Mouse (Mus musculus): ENCODE data around the gene Dnajc13. TPM values are rescaled to one million over a fixed set of nuclear protein-coding genes. Genes with fewer than 3 reads are reported as not detected.

Gene Dnajc13
- polyA plus RNA-seq, 1 experiment from 2014 or later: 31.0 TPM

GRCm38 (mm10) chr9:104264567-104264966 lies 1.8 kb upstream of the Dnajc13 start:
- Histone ChIP-seq H3K27ac (ENCODE audit: low read depth, low read length) (no peak overlapping the region), H3K27me3 (ENCODE audit: control insufficient read depth, insufficient read depth, low read length) (no peaks in the 10 kb centered on the region), H3K4me2 (replicated peaks; ENCODE audit: low read depth, low read length) (no peak overlapping the region), H3K9ac (ENCODE audit: low read depth, low read length) (no peak overlapping the region), H3K4me1 (ENCODE audit: control insufficient read depth, insufficient read depth, low read length) (peaks cover 13% of the 10 kb centered on the region), H3K4me3 (ENCODE audit: low read length) (no peak overlapping the region), H3K36me3 (ENCODE audit: control insufficient read depth, insufficient read depth, low read length) (no peaks in the 10 kb centered on the region), H3K9me3 (ENCODE audit: control insufficient read depth, low read length) (no peaks in the 10 kb centered on the region)
- no peak for ATAC-seq (ENCODE audit: low FRiP score, low TSS enrichment)
- WGBS: 67% methylated on average over 2 of the region's 2 CpGs

GRCm38 (mm10) chr9:104262016-104262762 lies 541 bp downstream of the Dnajc13 start:
- Histone ChIP-seq H3K27me3 (ENCODE audit: control insufficient read depth, insufficient read depth, low read length) (no peaks in the 10 kb centered on the region), H3K4me2 (replicated peaks; ENCODE audit: low read depth, low read length) (peak overlapping the region; percentile 63), H3K9ac (ENCODE audit: low read depth, low read length) (peak overlapping the region; percentile 92), H3K36me3 (ENCODE audit: control insufficient read depth, insufficient read depth, low read length) (no peaks in the 10 kb centered on the region), H3K4me1 (ENCODE audit: control insufficient read depth, insufficient read depth, low read length) (peaks cover 13% of the 10 kb centered on the region), H3K9me3 (ENCODE audit: control insufficient read depth, low read length) (no peaks in the 10 kb centered on the region), H3K27ac (ENCODE audit: low read depth, low read length) (peak overlapping the region; percentile 87), H3K4me3 (ENCODE audit: low read length) (peak overlapping the region; percentile 97)
- peak; percentile 63 for ATAC-seq (ENCODE audit: low FRiP score, low TSS enrichment)
- WGBS: 1% methylated on average over 42 of the region's 46 CpGs

GRCm38 (mm10) chr9:104260306-104260705 lies 2.4 kb downstream of the Dnajc13 start:
- Histone ChIP-seq H3K4me2 (replicated peaks; ENCODE audit: low read depth, low read length) (peak overlapping the region; percentile 63; the same call in 1 of the 2 replicates), H3K9me3 (ENCODE audit: control insufficient read depth, low read length) (no peaks in the 10 kb centered on the region), H3K27ac (ENCODE audit: low read depth, low read length) (no peak overlapping the region), H3K36me3 (ENCODE audit: control insufficient read depth, insufficient read depth, low read length) (no peaks in the 10 kb centered on the region), H3K27me3 (ENCODE audit: control insufficient read depth, insufficient read depth, low read length) (no peaks in the 10 kb centered on the region), H3K4me1 (ENCODE audit: control insufficient read depth, insufficient read depth, low read length) (peaks cover 13% of the 10 kb centered on the region), H3K4me3 (ENCODE audit: low read length) (no peak overlapping the region; the same call in 1 of the 2 replicates), H3K9ac (ENCODE audit: low read depth, low read length) (no peak overlapping the region)
- ATAC-seq (ENCODE audit: low FRiP score, low TSS enrichment): no peak
- 35% methylated on average over 4 of the region's 4 CpGs for WGBS

GRCm38 (mm10) chr9:104256085-104256484 lies 6.6 kb downstream of the Dnajc13 start:
- no peaks in the 10 kb centered on the region for H3K9me3 ChIP-seq (ENCODE audit: control insufficient read depth, low read length)
- no peaks in the 10 kb centered on the region for H3K36me3 ChIP-seq (ENCODE audit: control insufficient read depth, insufficient read depth, low read length)
- no peak overlapping the region for H3K9ac ChIP-seq (ENCODE audit: low read depth, low read length)
- no peak overlapping the region for H3K4me3 ChIP-seq (ENCODE audit: low read length)
- H3K4me2 ChIP-seq (replicated peaks; ENCODE audit: low read depth, low read length): no peak overlapping the region
- WGBS: 83% methylated on average over 2 of the region's 2 CpGs
- no peak for ATAC-seq (ENCODE audit: low FRiP score, low TSS enrichment)
- peaks cover 5% of the 10 kb centered on the region for H3K4me1 ChIP-seq (ENCODE audit: control insufficient read depth, insufficient read depth, low read length)
- no peaks in the 10 kb centered on the region for H3K27me3 ChIP-seq (ENCODE audit: control insufficient read depth, insufficient read depth, low read length)
- no peak overlapping the region for H3K27ac ChIP-seq (ENCODE audit: low read depth, low read length)

GRCm38 (mm10) chr9:104254408-104255180 lies 8.1 kb downstream of the Dnajc13 start:
- no peak for ATAC-seq (ENCODE audit: low FRiP score, low TSS enrichment)
- Histone ChIP-seq H3K27me3 (ENCODE audit: control insufficient read depth, insufficient read depth, low read length) (no peaks in the 10 kb centered on the region), H3K4me2 (replicated peaks; ENCODE audit: low read depth, low read length) (no peak overlapping the region), H3K4me1 (ENCODE audit: control insufficient read depth, insufficient read depth, low read length) (no peaks in the 10 kb centered on the region), H3K9ac (ENCODE audit: low read depth, low read length) (no peak overlapping the region), H3K36me3 (ENCODE audit: control insufficient read depth, insufficient read depth, low read length) (no peaks in the 10 kb centered on the region), H3K4me3 (ENCODE audit: low read length) (no peak overlapping the region), H3K9me3 (ENCODE audit: control insufficient read depth, low read length) (no peaks in the 10 kb centered on the region), H3K27ac (ENCODE audit: low read depth, low read length) (no peak overlapping the region)
- WGBS: 64% methylated on average over 9 of the region's 9 CpGs

- Histone ChIP-seq H3K9me3 (ENCODE audit: control insufficient read depth, low read length) (no peaks in the 10 kb centered on the region), H3K4me2 (replicated peaks; ENCODE audit: low read depth, low read length) (no peak overlapping the region), H3K4me3 (ENCODE audit: low read length) (no peak overlapping the region), H3K36me3 (ENCODE audit: control insufficient read depth, insufficient read depth, low read length) (no peaks in the 10 kb centered on the region), H3K27me3 (ENCODE audit: control insufficient read depth, insufficient read depth, low read length) (no peaks in the 10 kb centered on the region), H3K27ac (ENCODE audit: low read depth, low read length) (no peak overlapping the region), H3K4me1 (ENCODE audit: control insufficient read depth, insufficient read depth, low read length) (peaks cover 9% of the 10 kb centered on the region; the same call in 1 of the 2 replicates), H3K9ac (ENCODE audit: low read depth, low read length) (no peak overlapping the region)
- no peak for ATAC-seq (ENCODE audit: low FRiP score, low TSS enrichment)
- whole genome bisulfite sequencing: 99% methylated on average over 3 of the region's 3 CpGs
These were observed 10.1 kb downstream of the Dnajc13 start for GRCm38 (mm10) chr9:104252637-104253036.

GRCm38 (mm10) chr9:104251687-104252086 lies 11.0 kb downstream of the Dnajc13 start:
- no peaks in the 10 kb centered on the region for H3K36me3 ChIP-seq (ENCODE audit: control insufficient read depth, insufficient read depth, low read length)
- no peak overlapping the region for H3K27ac ChIP-seq (ENCODE audit: low read depth, low read length)
- ATAC-seq (ENCODE audit: low FRiP score, low TSS enrichment): no peak
- no peaks in the 10 kb centered on the region for H3K9me3 ChIP-seq (ENCODE audit: control insufficient read depth, low read length)
- no peaks in the 10 kb centered on the region for H3K27me3 ChIP-seq (ENCODE audit: control insufficient read depth, insufficient read depth, low read length)
- no peak overlapping the region for H3K4me3 ChIP-seq (ENCODE audit: low read length)
- no peak overlapping the region for H3K4me2 ChIP-seq (replicated peaks; ENCODE audit: low read depth, low read length)
- no peak overlapping the region for H3K9ac ChIP-seq (ENCODE audit: low read depth, low read length)
- H3K4me1 ChIP-seq (ENCODE audit: control insufficient read depth, insufficient read depth, low read length): peaks cover 14% of the 10 kb centered on the region; the same call in 1 of the 2 replicates
- WGBS: 86% methylated on average over 4 of the region's 4 CpGs

GRCm38 (mm10) chr9:104251111-104251510 lies 11.6 kb downstream of the Dnajc13 start:
- ATAC-seq (ENCODE audit: low FRiP score, low TSS enrichment): no peak
- 44% methylated on average over 8 of the region's 8 CpGs for WGBS
- Histone ChIP-seq H3K9me3 (ENCODE audit: control insufficient read depth, low read length) (no peaks in the 10 kb centered on the region), H3K27me3 (ENCODE audit: control insufficient read depth, insufficient read depth, low read length) (no peaks in the 10 kb centered on the region), H3K4me1 (ENCODE audit: control insufficient read depth, insufficient read depth, low read length) (peaks cover 14% of the 10 kb centered on the region; the same call in 1 of the 2 replicates), H3K27ac (ENCODE audit: low read depth, low read length) (no peak overlapping the region), H3K36me3 (ENCODE audit: control insufficient read depth, insufficient read depth, low read length) (no peaks in the 10 kb centered on the region), H3K4me2 (replicated peaks; ENCODE audit: low read depth, low read length) (no peak overlapping the region), H3K4me3 (ENCODE audit: low read length) (no peak overlapping the region), H3K9ac (ENCODE audit: low read depth, low read length) (no peak overlapping the region)

All from kidney, embryonic 14.5 days (tissue).